28 mouse cellular contexts compared by ENCODE assay signal in genomic region chr15:85186916-85187315, GRCm38 (mm10). TPM values are rescaled to one million over a fixed set of nuclear protein-coding genes. Genes with fewer than 3 reads are reported as not detected.
A peak's percentile ranks its signal among the peaks of the same experiment; 100 is the strongest.
DNase-seq lines count a peak whose midpoint lies in the region; ATAC-seq and TF ChIP-seq lines count a peak whose summit lies in the region.
"Had no signal": no experiment of that assay in that cellular context is flagged by ENCODE, and none has a peak within 500 bp of the region (broad histone marks: within the 10 kb centered on the region; RNA-seq: fewer than 3 reads in every experiment).

No protein-coding gene starts in this region.

- intact Hi-C loops in heart, postnatal 10 days (cut with DNase I), result no loop called here
- intact Hi-C loops in heart, postnatal 36 days (cut with DNase I), result no loop called here
- intact Hi-C loops in gastrocnemius, adult 2 months (cut with DNase I), result no loop called here

- H3K4me1 ChIP-seq in kidney, embryonic 16.5 days (ENCODE audit: insufficient read depth, low read length), result no peaks in the 10 kb centered on the region
- peaks cover 28% of the 10 kb centered on the region; the same call in 1 of the 2 replicates for H3K4me1 ChIP-seq in limb, embryonic 14.5 days (ENCODE audit: control insufficient read depth, insufficient read depth, low read length)
- H3K4me1 ChIP-seq: forebrain, embryonic 12.5 days; neural tube, embryonic 13.5 days had no signal

- H3K4me3 ChIP-seq in kidney, embryonic 16.5 days (ENCODE audit: low read length), result no peak overlapping the region
- H3K4me3 ChIP-seq in gastrocnemius, adult 2 months, result no peak overlapping the region
- H3K4me3 ChIP-seq in limb, embryonic 14.5 days (replicated peaks; ENCODE audit: low read length), result no peak overlapping the region
- H3K4me3 ChIP-seq: embryonic facial prominence, embryonic 13.5 days; erythroblast, embryonic 14.5 days; forebrain, embryonic 12.5 days; midbrain, embryonic 10.5 days; myocyte; neural tube, embryonic 13.5 days had no signal

- TF ChIP-seq POLR2A in limb, embryonic 14.5 days (IDR thresholded peaks at IDR 0.05; ENCODE audit: borderline replicate concordance, extremely low read depth, insufficient read depth, insufficient read length), result no peak

- no peaks in the 10 kb centered on the region for H3K27me3 ChIP-seq in kidney, embryonic 16.5 days (ENCODE audit: insufficient read depth, low read length)
- H3K27me3 ChIP-seq in limb, embryonic 14.5 days (ENCODE audit: control insufficient read depth, insufficient read depth, low read length), result no peaks in the 10 kb centered on the region
- H3K27me3 ChIP-seq: embryonic facial prominence, embryonic 13.5 days; forebrain, embryonic 12.5 days; neural tube, embryonic 13.5 days had no signal

- H3K27ac ChIP-seq in kidney, embryonic 16.5 days (ENCODE audit: low read length), result no peak overlapping the region
- no peak overlapping the region for H3K27ac ChIP-seq in gastrocnemius, adult 2 months
- no peak overlapping the region for H3K27ac ChIP-seq in limb, embryonic 14.5 days (replicated peaks; ENCODE audit: low read depth, low read length)
- H3K27ac ChIP-seq: forebrain, embryonic 12.5 days; hindbrain, embryonic 14.5 days; midbrain, embryonic 10.5 days; neural tube, embryonic 13.5 days had no signal

- DNase-seq in heart, postnatal 10 days, result peak; percentile 55 to 66
- no peak for DNase-seq in heart, postnatal 36 days
- DNase-seq in kidney, postnatal 4 days, result peak; percentile 68 to 75
- DNase-seq in gastrocnemius, adult 2 months, result peak; percentile 54
- peak; percentile 60 for DNase-seq in limb, embryonic 14.5 days (ENCODE audit: low spot score)
- no peak for DNase-seq in yolk sac, embryonic 10.5 days (ENCODE audit: low spot score)
- DNase-seq: cerebellum, adult 11-12 months; cerebellum, postnatal 14 days; kidney, adult 18-20 months; left cerebral cortex, postnatal 4 days; lung, adult 18-20 months; lung, postnatal 10 days; retina, postnatal 1 day; right cerebral cortex, postnatal 25 days; thymus, adult 18-20 months; thymus, postnatal 4 days had no signal

- no peaks in the 10 kb centered on the region for H3K36me3 ChIP-seq in kidney, embryonic 16.5 days (ENCODE audit: insufficient read depth, low read length)
- H3K36me3 ChIP-seq in limb, embryonic 14.5 days (ENCODE audit: control insufficient read depth, insufficient read depth, low read length), result no peaks in the 10 kb centered on the region
- H3K36me3 ChIP-seq: embryonic facial prominence, embryonic 13.5 days; forebrain, embryonic 12.5 days; midbrain, embryonic 10.5 days; neural tube, embryonic 13.5 days had no signal

- no peaks in the 10 kb centered on the region for H3K9me3 ChIP-seq in kidney, embryonic 16.5 days (ENCODE audit: low read length)
- H3K9me3 ChIP-seq in limb, embryonic 14.5 days (ENCODE audit: control insufficient read depth, low read length), result no peaks in the 10 kb centered on the region
- H3K9me3 ChIP-seq: embryonic facial prominence, embryonic 13.5 days; forebrain, embryonic 12.5 days; midbrain, embryonic 10.5 days; neural tube, embryonic 13.5 days had no signal

- H3K9ac ChIP-seq in kidney, embryonic 16.5 days (replicated peaks; ENCODE audit: low read length), result no peak overlapping the region
- no peak overlapping the region for H3K9ac ChIP-seq in limb, embryonic 14.5 days (ENCODE audit: low read depth, low read length, severe bottlenecking)
- H3K9ac ChIP-seq: embryonic facial prominence, embryonic 13.5 days; forebrain, embryonic 12.5 days; hindbrain, embryonic 14.5 days; neural tube, embryonic 13.5 days had no signal

- no peak for TF ChIP-seq CTCF in gastrocnemius, adult 2 months (IDR thresholded peaks at IDR 0.05)

- ATAC-seq in kidney, embryonic 16.5 days (ENCODE audit: low FRiP score, low TSS enrichment), result no peak
- ATAC-seq in limb, embryonic 14.5 days (ENCODE audit: low FRiP score, low read depth), result no peak
- ATAC-seq: inflammation-experienced regulatory T-cells, adult 6 months; midbrain, embryonic 16.5 days had no signal

- WGBS in kidney, embryonic 16.5 days, result 44% methylated on average over 7 of the region's 7 CpGs
- WGBS in limb, embryonic 14.5 days, result 31% methylated on average over 7 of the region's 7 CpGs

- no peak overlapping the region for H3K4me2 ChIP-seq in kidney, embryonic 16.5 days (replicated peaks; ENCODE audit: low read depth, low read length)
- no peak overlapping the region for H3K4me2 ChIP-seq in limb, embryonic 14.5 days (replicated peaks; ENCODE audit: low read depth, low read length, severe bottlenecking)
- H3K4me2 ChIP-seq: embryonic facial prominence, embryonic 13.5 days; forebrain, embryonic 12.5 days; hindbrain, embryonic 14.5 days; liver, embryonic 11.5 days; neural tube, embryonic 13.5 days had no signal

RNA-seq across cellular contexts. Expression of gene Fbln1, which starts 18.8 kb away (rescaled TPM):
- total RNA-seq in heart, postnatal 10 days (2021), result 10 to 100 TPM; 76.2 to 79.6 TPM
- total RNA-seq in heart, postnatal 36 days (2021), result 10 to 100 TPM; 88.9 to 98.0 TPM
- 202 and 212 TPM in 2 replicates for polyA plus RNA-seq in kidney, embryonic 16.5 days (2015; fragmentation: Nextera tagmentation; extraction: Ambion mirVana)
- total RNA-seq in gastrocnemius, adult 2 months (2021), result 10 to 100 TPM in 1 of 2 experiments, 1 to 10 TPM in 1; 6.5 to 20.9 TPM
- 255 and 292 TPM in 2 replicates for polyA plus RNA-seq in limb, embryonic 14.5 days (2012; rRNA removed)
- 265 and 288 TPM in 2 replicates for polyA plus RNA-seq in limb, embryonic 14.5 days (2014; fragmentation: Nextera tagmentation; extraction: Ambion mirVana)
- polyA plus RNA-seq: erythroblast, embryonic 14.5 days; inflammation-experienced regulatory T-cells, adult 6 months had no signal

RNA-seq across cellular contexts. Expression of gene Ribc2, which starts 55.0 kb away (rescaled TPM):
- total RNA-seq in heart, postnatal 10 days (2021), result not detected
- total RNA-seq in heart, postnatal 36 days (2021), result not detected
- polyA plus RNA-seq in kidney, embryonic 16.5 days (2015; fragmentation: Nextera tagmentation; extraction: Ambion mirVana), result 0.30 and 0.40 TPM in 2 replicates
- total RNA-seq in gastrocnemius, adult 2 months (2021), result not detected
- 0.44 and 0.73 TPM in 2 replicates for polyA plus RNA-seq in limb, embryonic 14.5 days (2012; rRNA removed)
- polyA plus RNA-seq in limb, embryonic 14.5 days (2014; fragmentation: Nextera tagmentation; extraction: Ambion mirVana), result 0.62 and 0.72 TPM in 2 replicates
- total RNA-seq: heart, postnatal 25 days had no signal
- polyA plus RNA-seq: erythroblast, embryonic 14.5 days; inflammation-experienced regulatory T-cells, adult 6 months; myocyte had no signal

RNA-seq across cellular contexts. Expression of gene Smc1b, which starts 55.2 kb away (rescaled TPM):
- total RNA-seq in heart, postnatal 10 days (2021), result under 1 TPM in 1 of 2 experiments, not detected in 1; 0.07 TPM
- not detected for total RNA-seq in heart, postnatal 36 days (2021)
- 0.21 and 0.24 TPM in 2 replicates for polyA plus RNA-seq in kidney, embryonic 16.5 days (2015; fragmentation: Nextera tagmentation; extraction: Ambion mirVana)
- not detected for total RNA-seq in gastrocnemius, adult 2 months (2021)
- 0.52 and 0.58 TPM in 2 replicates for polyA plus RNA-seq in limb, embryonic 14.5 days (2012; rRNA removed)
- 0.23 and 0.72 TPM in 2 replicates for polyA plus RNA-seq in limb, embryonic 14.5 days (2014; fragmentation: Nextera tagmentation; extraction: Ambion mirVana)
- total RNA-seq: heart, postnatal 25 days had no signal
- polyA plus RNA-seq: erythroblast, embryonic 14.5 days; neural tube, embryonic 13.5 days had no signal

Comparison
In these comparisons a context has a peak if more than half of its experiments do, and no peak if none do; other contexts are left out.
1. DNase-seq: peak in heart, postnatal 10 days (2 of 2), kidney, postnatal 4 days (2 of 2), gastrocnemius, adult 2 months (single experiment) and limb, embryonic 14.5 days (single experiment); none in heart, postnatal 36 days (0 of 2) and yolk sac, embryonic 10.5 days (single experiment).